Mouse (Mus musculus) thymus, adult 2 months (tissue): ENCODE measurements around the gene Ankrd40. TPM values are rescaled to one million over a fixed set of nuclear protein-coding genes. Genes with fewer than 3 reads are reported as not detected.

Experiments used
- DNase-seq: peaks from one replicate; pipeline ENCODE4 v3.0.0; 2021
- H3K27ac ChIP-seq: fragments of 200-500 bp; 2 replicates; pipeline ENCODE4 v1.5.1; 2012; ENCODE audit warnings: low read length, control low read depth; ENCODE audit not compliant: control insufficient read depth, insufficient read depth
- H3K27me3 ChIP-seq: fragments of 200-500 bp; 2 replicates; pipeline ENCODE4 v1.6.1; 2012; ENCODE audit warnings: mild to moderate bottlenecking, low read length, moderate library complexity, mixed read lengths; ENCODE audit not compliant: control insufficient read depth, insufficient read depth
- H3K36me3 ChIP-seq: fragments of 200-500 bp; 2 replicates; pipeline ENCODE4 v1.6.1; 2012; ENCODE audit warnings: mild to moderate bottlenecking, low read length, moderate library complexity; ENCODE audit not compliant: control insufficient read depth, insufficient read depth
- H3K4me1 ChIP-seq: fragments of 200-500 bp; replicated peaks from 2 replicates; pipeline ENCODE4 v1.6.1; 2012; ENCODE audit warnings: low read length; ENCODE audit not compliant: control insufficient read depth, insufficient read depth
- H3K4me3 ChIP-seq: fragments of 200-500 bp; 2 replicates; pipeline ENCODE4 v1.5.1; 2012; ENCODE audit warnings: mild to moderate bottlenecking, low read length, control low read depth, moderate library complexity; ENCODE audit not compliant: control insufficient read depth, insufficient read depth
- CTCF ChIP-seq: fragments of 200-500 bp; IDR thresholded peaks from 2 replicates; pipeline ENCODE4 v1.5.1; 2012; ENCODE audit warnings: mild to moderate bottlenecking, control low read depth, low read length, moderate library complexity, borderline replicate concordance; ENCODE audit not compliant: control insufficient read depth, poor library complexity, insufficient read depth; ENCODE audit errors: extremely low read depth
- POLR2A ChIP-seq: fragments of 200-500 bp; IDR thresholded peaks from 2 replicates; pipeline ENCODE4 v1.6.1; 2012; ENCODE audit warnings: mild to moderate bottlenecking, low read length, control low read depth, moderate library complexity; ENCODE audit not compliant: control insufficient read depth, poor library complexity, insufficient read depth; ENCODE audit errors: extremely low read depth
- WGBS: fragments of 180-500 bp; shearing (Covaris S2); methylation state at CpG from one replicate; pipeline ENCODE4 v1.1.7; 2018; 5-methylcytosine and 5-hydroxymethylcytosine counted together
- polyA plus RNA-seq: library from polyadenylated mRNA; depleted of rRNA; stranded (reverse); fragments of >200 nt; gene quantifications from 2 replicates; pipeline ENCODE4 v1.2.3, GENCODE M21; 2012; rRNA removed

Gene Ankrd40
- 117 and 120 TPM in 2 replicates for polyA plus RNA-seq

- H3K27ac ChIP-seq: peak within 1 kb of the TSS; percentile 46
- H3K36me3 ChIP-seq: no peaks in the 10 kb centered on the region
- H3K4me1 ChIP-seq: peaks cover 2% of the 10 kb centered on the region
- TF ChIP-seq POLR2A (peak; percentile 76), CTCF (no peak)
- under 1% methylated on average over 77 of the region's 78 CpGs for WGBS
- H3K4me3 ChIP-seq: peak within 1 kb of the TSS; percentile 88
- peak; percentile 84 for DNase-seq
- H3K27me3 ChIP-seq: no peaks in the 10 kb centered on the region
Measured at GRCm38 (mm10) chr11:94327693-94328643, at the start of gene Ankrd40. Gene Ankrd40, plus strand, starts transcription at chr11:94328001.

GRCm38 (mm10) chr11:94281199-94282181 lies 46.3 kb upstream of the Ankrd40 start, which contains the start of gene Gm21885:
Gene Gm21885, plus strand, starts transcription at chr11:94281873.
- DNase-seq: no peak
- H3K27ac ChIP-seq: no peak within 1 kb of the TSS
- no peak within 1 kb of the TSS for H3K4me3 ChIP-seq
- WGBS: 88% methylated on average over 11 of the region's 11 CpGs
- 0 out of 2 replicates have a peak, but pooled peaks cover 4% of the 10 kb centered on the region for H3K36me3 ChIP-seq
- no peaks in the 10 kb centered on the region for H3K27me3 ChIP-seq
- peaks cover 6% of the 10 kb centered on the region; the same call in 1 of the 2 replicates for H3K4me1 ChIP-seq
- TF ChIP-seq CTCF (no peak), POLR2A (no peak)

- TF ChIP-seq CTCF: no peak
- TF ChIP-seq POLR2A: no peak
- H3K36me3 ChIP-seq: 0 out of 2 replicates have a peak, but pooled peaks cover 9% of the 10 kb centered on the region
- H3K27ac ChIP-seq: no peak overlapping the region
- WGBS: 80% methylated on average over 5 of the region's 5 CpGs
- H3K4me3 ChIP-seq: no peak overlapping the region
- DNase-seq: no peak
- no peaks in the 10 kb centered on the region for H3K27me3 ChIP-seq
- H3K4me1 ChIP-seq: peaks cover 3% of the 10 kb centered on the region; the same call in 1 of the 2 replicates
Measured at GRCm38 (mm10) chr11:94282291-94282690, 45.5 kb upstream of the Ankrd40 start.

GRCm38 (mm10) chr11:94283536-94284099 lies 44.2 kb upstream of the Ankrd40 start:
- no peak for DNase-seq
- H3K27ac ChIP-seq: no peak overlapping the region
- 97% methylated on average over 6 of the region's 6 CpGs for WGBS
- peaks cover 18% of the 10 kb centered on the region for H3K36me3 ChIP-seq
- no peaks in the 10 kb centered on the region for H3K4me1 ChIP-seq
- TF ChIP-seq POLR2A (no peak), CTCF (no peak)
- no peaks in the 10 kb centered on the region for H3K27me3 ChIP-seq
- H3K4me3 ChIP-seq: no peak overlapping the region

GRCm38 (mm10) chr11:94285886-94286574 lies 41.8 kb upstream of the Ankrd40 start:
- Histone ChIP-seq H3K36me3 (peaks cover 42% of the 10 kb centered on the region), H3K27ac (no peak overlapping the region), H3K4me3 (no peak overlapping the region), H3K4me1 (no peaks in the 10 kb centered on the region), H3K27me3 (no peaks in the 10 kb centered on the region)
- no peak for DNase-seq
- WGBS: 95% methylated on average over 11 of the region's 11 CpGs
- TF ChIP-seq POLR2A (no peak), CTCF (no peak)

- H3K27ac ChIP-seq: no peak overlapping the region
- H3K27me3 ChIP-seq: no peaks in the 10 kb centered on the region
- H3K4me1 ChIP-seq: no peaks in the 10 kb centered on the region
- no peak overlapping the region for H3K4me3 ChIP-seq
- DNase-seq: no peak
- peaks cover 52% of the 10 kb centered on the region for H3K36me3 ChIP-seq
- WGBS: 99% methylated on average over 5 of the region's 5 CpGs
- TF ChIP-seq CTCF (no peak), POLR2A (no peak)
Measured at GRCm38 (mm10) chr11:94287105-94287504, 40.7 kb upstream of the Ankrd40 start.
